Mouse (Mus musculus): ENCODE data around the gene Megf8.

Gene Megf8

GRCm38 (mm10) chr7:25401986-25402385 lies 85.0 kb downstream of the Megf8 start:
- no peak for DNase-seq (ENCODE audit: low spot score in 2 of 2)

- DNase-seq (ENCODE audit: low spot score in 2 of 2) = peak in 1 of 2 experiments; percentile 31
These were observed 85.7 kb downstream of the Megf8 start for GRCm38 (mm10) chr7:25402671-25403101.

- no peak for DNase-seq (ENCODE audit: low spot score in 2 of 2)
These were observed 89.5 kb downstream of the Megf8 start for GRCm38 (mm10) chr7:25406468-25406867.

DNA sequence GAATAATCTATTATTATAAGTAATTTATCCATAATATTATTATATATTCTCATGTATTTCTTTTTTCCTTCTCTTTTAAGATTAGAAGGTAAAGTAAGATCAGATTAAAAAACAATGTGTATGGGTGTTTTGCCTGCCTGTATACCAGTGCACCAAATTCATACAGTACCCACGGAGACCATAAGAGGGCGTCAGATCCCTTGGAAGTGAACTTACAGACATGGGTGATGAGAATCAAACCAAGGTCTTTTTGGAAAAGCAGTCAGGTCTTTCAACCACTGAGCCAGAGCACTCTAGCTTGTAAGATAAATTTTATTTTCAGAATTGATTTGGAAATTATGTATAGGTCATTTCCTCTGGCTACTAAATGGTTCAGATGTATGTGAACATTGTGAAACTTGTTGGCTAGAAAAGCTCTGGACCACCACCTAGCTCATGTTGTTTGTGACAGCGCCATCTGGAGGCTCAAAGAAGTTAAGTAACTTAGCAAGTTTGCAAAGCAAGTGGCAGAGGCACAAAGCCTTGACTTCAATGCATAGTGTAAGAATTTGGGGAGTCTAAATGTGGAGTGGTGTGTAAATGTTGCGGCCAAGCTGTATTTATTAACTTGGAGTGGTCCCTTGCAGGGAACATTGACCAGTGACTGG lies 92.3 kb downstream of the Megf8 start:
- no peak for DNase-seq (ENCODE audit: low spot score in 2 of 2)

- no peak for DNase-seq (ENCODE audit: low spot score in 2 of 2)
These were observed 94.1 kb downstream of the Megf8 start for GRCm38 (mm10) chr7:25410969-25411615.

DNA sequence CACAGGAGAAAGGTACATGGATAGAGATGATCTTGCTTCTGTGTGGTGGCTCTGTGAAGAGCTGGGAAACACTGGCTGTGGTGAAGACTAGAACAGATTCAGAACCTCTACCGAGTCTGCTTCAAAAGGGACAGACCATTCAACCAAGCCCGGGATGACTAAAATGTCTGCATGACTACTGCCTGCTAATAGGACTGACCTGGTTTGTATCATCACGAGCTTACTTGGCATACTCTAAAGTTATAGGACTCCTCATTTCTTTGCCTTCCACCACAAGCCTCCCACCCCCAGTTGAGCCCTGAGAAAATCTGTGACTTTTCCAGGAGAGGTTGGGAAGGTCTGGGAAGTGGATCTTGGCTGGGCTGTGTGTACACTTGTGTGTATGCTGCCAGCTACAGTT lies 94.9 kb downstream of the Megf8 start:
- DNase-seq (ENCODE audit: low spot score in 2 of 2) = no peak

- DNase-seq (ENCODE audit: low spot score in 2 of 2) = no peak
These were observed 96.0 kb downstream of the Megf8 start, which contains the start of gene Cxcl17 for GRCm38 (mm10) chr7:25412833-25413441. Cxcl17 (minus strand) TSS chr7:25412886.
